Mouse (Mus musculus) thymus, adult 2 months (tissue): ENCODE measurements around the gene Dact2.

ENCODE experiments used
- CTCF ChIP-seq: fragments of 200-500 bp; IDR thresholded peaks from 2 replicates; pipeline ENCODE4 v1.5.1; 2012; ENCODE audit warnings: mild to moderate bottlenecking, control low read depth, low read length, moderate library complexity, borderline replicate concordance; ENCODE audit not compliant: control insufficient read depth, poor library complexity, insufficient read depth; ENCODE audit errors: extremely low read depth
- POLR2A ChIP-seq: fragments of 200-500 bp; IDR thresholded peaks from 2 replicates; pipeline ENCODE4 v1.6.1; 2012; ENCODE audit warnings: mild to moderate bottlenecking, low read length, control low read depth, moderate library complexity; ENCODE audit not compliant: control insufficient read depth, poor library complexity, insufficient read depth; ENCODE audit errors: extremely low read depth

GRCm38 (mm10) chr17:14202291-14203030, 1.6 kb downstream of the Dact2 start:
- TF ChIP-seq POLR2A (no peak), CTCF (no peak)
